Mouse (Mus musculus) olfactory bulb, adult 2 months (tissue): ENCODE data around the gene Slc25a27. TPM values are rescaled to one million over a fixed set of nuclear protein-coding genes. Genes with fewer than 3 reads are reported as not detected.
A peak's percentile ranks its signal among the peaks of the same experiment; 100 is the strongest.

Experiments used
- H3K27ac ChIP-seq: fragments of 200-500 bp; 2 replicates; pipeline ENCODE4 v1.5.1; 2012; ENCODE audit warnings: low read depth, low read length; ENCODE audit not compliant: insufficient read depth
- H3K4me1 ChIP-seq: fragments of 200-500 bp; 2 replicates; pipeline ENCODE4 v1.6.1; 2012; ENCODE audit warnings: low read length; ENCODE audit not compliant: control insufficient read depth, insufficient read depth
- H3K4me3 ChIP-seq: fragments of 200-500 bp; 2 replicates; pipeline ENCODE4 v1.5.1; 2012; ENCODE audit warnings: mild to moderate bottlenecking, low read depth, low read length, moderate library complexity; ENCODE audit not compliant: insufficient read depth
- CTCF ChIP-seq: fragments of 200-500 bp; IDR thresholded peaks from 2 replicates; pipeline ENCODE4 v1.5.1; 2012; ENCODE audit warnings: low read depth, mild to moderate bottlenecking, low read length, moderate library complexity; ENCODE audit not compliant: insufficient read depth
- POLR2A ChIP-seq: fragments of 200-500 bp; IDR thresholded peaks from 2 replicates; pipeline ENCODE4 v1.6.1; 2012; ENCODE audit warnings: mild to moderate bottlenecking, low read depth, low read length, moderate library complexity; ENCODE audit not compliant: insufficient read depth
- WGBS: fragments of 180-500 bp; shearing (Covaris S2); methylation state at CpG from one replicate; pipeline ENCODE4 v1.1.7; 2018; 5-methylcytosine and 5-hydroxymethylcytosine counted together
- polyA plus RNA-seq: library from polyadenylated mRNA; stranded (reverse); fragments of >200 nt; gene quantifications from 2 replicates; pipeline ENCODE4 v1.2.4, GENCODE M21; 2012; ENCODE audit warnings: low replicate concordance; ENCODE audit not compliant: missing spikeins, insufficient read depth, insufficient read length

Gene Slc25a27
- polyA plus RNA-seq, 1 experiment, result not detected

GRCm38 (mm10) chr17:43649641-43650436, 17.2 kb downstream of the Slc25a27 start:
- WGBS, result 64% methylated on average over 10 of the region's 10 CpGs
- no peak overlapping the region for H3K4me3 ChIP-seq
- H3K4me1 ChIP-seq, result no peaks in the 10 kb centered on the region
- no peak overlapping the region for H3K27ac ChIP-seq
- TF ChIP-seq POLR2A, result no peak
- no peak for TF ChIP-seq CTCF

DNA sequence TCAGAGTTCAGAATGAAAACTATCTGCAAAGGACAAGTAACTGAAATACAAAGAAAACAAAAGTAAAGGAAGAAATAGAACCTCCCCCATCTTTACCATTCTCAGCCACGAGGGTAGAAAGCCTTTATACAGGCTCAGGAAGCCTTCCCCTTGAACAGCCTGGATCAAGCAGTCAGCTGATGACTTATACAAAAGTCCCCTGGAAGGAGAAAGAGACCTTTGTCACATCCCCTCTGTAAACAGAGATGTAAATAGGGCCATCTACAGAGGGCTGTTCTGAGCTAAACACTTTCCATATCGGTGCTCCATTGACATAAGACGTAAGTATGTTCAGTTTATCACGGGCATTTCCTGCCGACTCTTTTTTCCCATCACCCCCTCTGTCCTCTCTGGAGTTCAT, 20.1 kb downstream of the Slc25a27 start:
- TF ChIP-seq POLR2A (no peak), CTCF (no peak)
- Histone ChIP-seq H3K27ac (no peak overlapping the region), H3K4me1 (no peaks in the 10 kb centered on the region), H3K4me3 (no peak overlapping the region)
- 51% methylated on average over 5 of the region's 5 CpGs for WGBS

GRCm38 (mm10) chr17:43645136-43645535, 21.9 kb downstream of the Slc25a27 start:
- H3K4me3 ChIP-seq, result no peak overlapping the region
- whole genome bisulfite sequencing, result 94% methylated on average over 3 of the region's 3 CpGs
- no peak overlapping the region for H3K27ac ChIP-seq
- TF ChIP-seq POLR2A, result no peak
- H3K4me1 ChIP-seq, result no peaks in the 10 kb centered on the region

DNA sequence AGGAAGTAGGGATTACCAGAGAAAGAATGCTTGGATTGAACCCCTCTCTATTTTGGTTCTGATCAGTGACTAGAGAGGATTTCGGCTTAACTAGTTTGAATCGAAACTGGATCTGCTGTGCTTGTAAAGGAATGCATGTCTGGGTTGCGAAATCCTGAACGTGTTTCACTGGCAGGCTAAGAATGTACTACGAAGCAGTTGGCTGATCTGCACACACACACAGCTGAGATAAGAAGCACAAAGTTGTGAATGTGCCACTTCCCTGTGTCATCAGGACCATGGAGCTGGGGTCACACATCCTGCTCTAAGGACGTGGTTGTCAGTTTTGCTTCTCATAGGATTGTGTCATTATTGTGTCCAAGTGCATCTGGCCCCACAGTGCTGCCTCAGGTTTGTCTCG, 22.6 kb downstream of the Slc25a27 start:
- no peaks in the 10 kb centered on the region for H3K4me1 ChIP-seq
- TF ChIP-seq POLR2A, result no peak
- no peak for TF ChIP-seq CTCF
- H3K4me3 ChIP-seq, result no peak overlapping the region
- 83% methylated on average over 7 of the region's 7 CpGs for WGBS
- H3K27ac ChIP-seq, result no peak overlapping the region

- H3K4me3 ChIP-seq, result no peak overlapping the region
- no peak for TF ChIP-seq CTCF
- TF ChIP-seq POLR2A, result no peak
- 87% methylated on average over 7 of the region's 7 CpGs for WGBS
- no peak overlapping the region for H3K27ac ChIP-seq
- no peaks in the 10 kb centered on the region for H3K4me1 ChIP-seq
Measured at GRCm38 (mm10) chr17:43643191-43643590, 23.8 kb downstream of the Slc25a27 start.

GRCm38 (mm10) chr17:43640825-43641224, 26.2 kb downstream of the Slc25a27 start:
- no peak overlapping the region for H3K27ac ChIP-seq
- no peaks in the 10 kb centered on the region for H3K4me1 ChIP-seq
- 78% methylated on average over 1 of the region's 1 CpGs for WGBS
- H3K4me3 ChIP-seq, result no peak overlapping the region
- TF ChIP-seq POLR2A (no peak), CTCF (no peak)

- Histone ChIP-seq H3K4me3 (no peak overlapping the region), H3K4me1 (no peaks in the 10 kb centered on the region), H3K27ac (no peak overlapping the region)
- 95% methylated on average over 4 of the region's 4 CpGs for WGBS
- no peak for TF ChIP-seq POLR2A
- TF ChIP-seq CTCF, result no peak
Measured at GRCm38 (mm10) chr17:43637146-43637545, 29.9 kb downstream of the Slc25a27 start.

DNA sequence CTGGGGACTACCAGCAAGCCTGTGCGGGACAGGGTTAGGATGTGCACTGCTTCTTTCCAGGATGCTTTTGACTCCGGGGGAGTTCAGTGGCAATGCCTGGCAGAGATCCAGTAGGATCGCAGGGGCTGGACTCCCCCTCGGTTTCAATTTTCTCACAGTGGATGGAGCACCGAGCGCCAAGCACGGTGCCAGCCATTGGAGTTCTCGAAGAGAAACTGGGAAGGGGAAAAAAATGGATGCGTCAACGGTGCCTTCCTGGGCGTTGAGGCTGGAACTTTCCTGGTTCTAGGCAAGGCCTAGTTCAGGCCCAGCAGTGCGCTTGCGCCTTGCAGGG, 36.6 kb downstream of the Slc25a27 start:
- Histone ChIP-seq H3K4me3 (no peak overlapping the region), H3K27ac (no peak overlapping the region), H3K4me1 (peaks cover 13% of the 10 kb centered on the region)
- 52% methylated on average over 13 of the region's 13 CpGs for WGBS
- no peak for TF ChIP-seq POLR2A
- TF ChIP-seq CTCF, result no peak

GRCm38 (mm10) chr17:43629496-43630426, 37.3 kb downstream of the Slc25a27 start, which contains the start of gene Tdrd6:
TSS of gene Tdrd6 (minus strand) at chr17:43630299.
- no peak for TF ChIP-seq POLR2A
- TF ChIP-seq CTCF, result no peak
- peaks cover 13% of the 10 kb centered on the region for H3K4me1 ChIP-seq
- WGBS, result 4% methylated on average over 83 of the region's 83 CpGs
- H3K4me3 ChIP-seq, result peak within 1 kb of the TSS; percentile 36
- H3K27ac ChIP-seq, result no peak within 1 kb of the TSS
